Mouse (Mus musculus) liver, embryonic 14.5 days (tissue): ENCODE measurements around the gene Arnt.

Source experiments
- CTCF ChIP-seq: IDR thresholded peaks from 2 replicates; pipeline ENCODE4 v1.5.1; 2016; ENCODE audit warnings: antibody characterized with exemption, low read depth, control low read depth
- EP300 ChIP-seq: IDR thresholded peaks from 2 replicates; pipeline ENCODE4 v1.6.1; 2016; ENCODE audit warnings: antibody characterized with exemption, low read depth

GRCm38 (mm10) chr3:95450915-95451314 is 16.7 kb downstream of the Arnt start:
- TF ChIP-seq CTCF, result no peak
- TF ChIP-seq EP300, result no peak
